Mouse (Mus musculus) bone marrow, adult 2 months (tissue): ENCODE data around the gene Trim14. TPM values are rescaled to one million over a fixed set of nuclear protein-coding genes. Genes with fewer than 3 reads are reported as not detected.
A peak's percentile ranks its signal among the peaks of the same experiment; 100 is the strongest.

ENCODE experiments used
- H3K27ac ChIP-seq: fragments of 200-500 bp; 2 replicates; pipeline ENCODE4 v1.5.1; 2012; ENCODE audit warnings: low read depth, mild to moderate bottlenecking, control low read depth, inconsistent platforms, low read length; ENCODE audit not compliant: control insufficient read depth, poor library complexity, insufficient read depth
- H3K4me1 ChIP-seq: fragments of 200-500 bp; 2 replicates; pipeline ENCODE4 v1.6.1; 2011; ENCODE audit warnings: low read length; ENCODE audit not compliant: control insufficient read depth, insufficient read depth
- H3K4me3 ChIP-seq: fragments of 200-500 bp; replicated peaks from 2 replicates; pipeline ENCODE3; 2011; ENCODE audit warnings: mild to moderate bottlenecking, low read depth, low read length, control low read depth; ENCODE audit not compliant: control insufficient read depth
- CTCF ChIP-seq: fragments of 200-500 bp; IDR thresholded peaks from 2 replicates; pipeline ENCODE4 v1.5.1; 2011; ENCODE audit warnings: low read length, control low read depth; ENCODE audit not compliant: control insufficient read depth, insufficient read depth
- POLR2A ChIP-seq: fragments of 200-500 bp; IDR thresholded peaks from 2 replicates; pipeline ENCODE4 v1.6.1; 2011; ENCODE audit warnings: low read depth, mild to moderate bottlenecking, control low read depth, low read length, borderline replicate concordance; ENCODE audit not compliant: control insufficient read depth
- WGBS: fragments of 180-500 bp; shearing (Covaris S2); methylation state at CpG from one replicate; pipeline ENCODE4 v1.1.7; 2018; 5-methylcytosine and 5-hydroxymethylcytosine counted together
- polyA plus RNA-seq: library from polyadenylated mRNA; stranded (reverse); fragments of >200 nt; gene quantifications from 2 replicates; pipeline ENCODE4 v1.2.4, GENCODE M21; 2011; ENCODE audit warnings: low replicate concordance; ENCODE audit not compliant: missing spikeins, insufficient read depth, insufficient read length

Trim14 gene
- polyA plus RNA-seq, 1 experiment = 4.8 TPM

- Histone ChIP-seq H3K27ac (peak within 1 kb of the TSS; percentile 98), H3K4me3 (peak within 1 kb of the TSS; percentile 74), H3K4me1 (peaks cover 7% of the 10 kb centered on the region; the same call in 1 of the 2 replicates)
- TF ChIP-seq CTCF = peak; percentile 57; the same call in 1 of the 2 replicates
- TF ChIP-seq POLR2A = peak; percentile 68; the same call in 1 of the 2 replicates
- WGBS = under 1% methylated on average over 65 of the region's 66 CpGs
Measured at GRCm38 (mm10) chr4:46450519-46451131, 85.3 kb downstream of the Trim14 start, which contains the start of gene Anp32b. Gene Anp32b, plus strand, starts transcription at chr4:46450902.

- peaks cover 6% of the 10 kb centered on the region; the same call in 1 of the 2 replicates for H3K4me1 ChIP-seq
- peak overlapping the region; percentile 98 for H3K27ac ChIP-seq
- WGBS = 35% methylated on average over 7 of the region's 7 CpGs
- no peak for TF ChIP-seq CTCF
- no peak for TF ChIP-seq POLR2A
- H3K4me3 ChIP-seq = peak overlapping the region; percentile 69
Measured at GRCm38 (mm10) chr4:46450020-46450518, 85.9 kb downstream of the Trim14 start.

- TF ChIP-seq CTCF = no peak
- TF ChIP-seq POLR2A = no peak
- no peak overlapping the region for H3K4me3 ChIP-seq
- 34% methylated on average over 6 of the region's 6 CpGs for WGBS
- H3K27ac ChIP-seq = peak overlapping the region; percentile 23
- H3K4me1 ChIP-seq = peaks cover 6% of the 10 kb centered on the region; the same call in 1 of the 2 replicates
Measured at GRCm38 (mm10) chr4:46448886-46449285, 87.1 kb downstream of the Trim14 start.

- Histone ChIP-seq H3K27ac (no peak overlapping the region; the same call in 1 of the 2 replicates), H3K4me3 (no peak overlapping the region), H3K4me1 (peaks cover 4% of the 10 kb centered on the region; the same call in 1 of the 2 replicates)
- no peak for TF ChIP-seq POLR2A
- no peak for TF ChIP-seq CTCF
- 8% methylated on average over 1 of the region's 1 CpGs for WGBS
Measured at GRCm38 (mm10) chr4:46447461-46447860, 88.5 kb downstream of the Trim14 start.

GRCm38 (mm10) chr4:46445237-46445945, 90.5 kb downstream of the Trim14 start:
- WGBS = 87% methylated on average over 9 of the region's 9 CpGs
- Histone ChIP-seq H3K4me3 (no peak overlapping the region), H3K4me1 (peaks cover 4% of the 10 kb centered on the region; the same call in 1 of the 2 replicates), H3K27ac (no peak overlapping the region)
- TF ChIP-seq POLR2A (no peak), CTCF (no peak)

Other genes with a start within 250 kb of the Trim14 start
- gene Foxe1, start 192.5 kb downstream of the Trim14 start, polyA plus RNA-seq = not detected in 2 replicates
- gene Trmo, start 146.7 kb downstream of the Trim14 start, polyA plus RNA-seq = 20.7 and 27.0 TPM in 2 replicates
- gene Hemgn, start 122.6 kb downstream of the Trim14 start, polyA plus RNA-seq = 152 and 243 TPM in 2 replicates
- 614 and 712 TPM in 2 replicates for gene Anp32b, start 85.2 kb downstream of the Trim14 start, polyA plus RNA-seq
- gene Nans, start 46.9 kb downstream of the Trim14 start, polyA plus RNA-seq = 28.9 and 33.9 TPM in 2 replicates
- 6.0 and 8.1 TPM in 2 replicates for gene Coro2a, start 66.1 kb upstream of the Trim14 start, polyA plus RNA-seq
- 2.7 and 4.6 TPM in 2 replicates for gene Tbc1d2, start 114.1 kb upstream of the Trim14 start, polyA plus RNA-seq